Mouse (Mus musculus) limb, embryonic 14.5 days (tissue): Measurements from ENCODE around the gene Krt42. TPM values are rescaled to one million over a fixed set of nuclear protein-coding genes. Genes with fewer than 3 reads are reported as not detected.

ENCODE experiments used
- ATAC-seq: fragments of 200-750 bp; cut with Nextera tagmentation; 2 replicates; pipeline ENCODE4 v1.8.0; 2017; ENCODE audit warnings: low read depth, moderate number of reproducible peaks, moderate TSS enrichment; ENCODE audit not compliant: low FRiP score
- DNase-seq: peaks from one replicate; pipeline ENCODE4 v3.0.0-alpha.2; 2015; ENCODE audit warnings: low spot score
- H3K27ac ChIP-seq: fragments of 300-500 bp; sonication (generic); replicated peaks from 2 replicates; pipeline ENCODE4 v1.5.1; 2014; ENCODE audit warnings: low read depth, mild to moderate bottlenecking, low read length, moderate library complexity, mixed read lengths
- H3K27me3 ChIP-seq: fragments of 300-500 bp; sonication (generic); 2 replicates; pipeline ENCODE4 v1.6.1; 2014; ENCODE audit warnings: low read length, mixed read lengths; ENCODE audit not compliant: control insufficient read depth, insufficient read depth
- H3K36me3 ChIP-seq: fragments of 300-500 bp; sonication (generic); 2 replicates; pipeline ENCODE4 v1.6.1; 2014; ENCODE audit warnings: mild to moderate bottlenecking, low read length, moderate library complexity, mixed read lengths; ENCODE audit not compliant: control insufficient read depth, insufficient read depth
- H3K4me1 ChIP-seq: fragments of 300-500 bp; sonication (generic); 2 replicates; pipeline ENCODE4 v1.6.1; 2014; ENCODE audit warnings: antibody characterized with exemption, low read length, mixed read lengths; ENCODE audit not compliant: control insufficient read depth, insufficient read depth
- H3K4me2 ChIP-seq: fragments of 300-500 bp; sonication (generic); replicated peaks from 2 replicates; pipeline ENCODE4 v1.6.1; 2014; ENCODE audit warnings: low read depth, mild to moderate bottlenecking, low read length, moderate library complexity; ENCODE audit not compliant: severe bottlenecking
- H3K4me3 ChIP-seq: fragments of 300-500 bp; sonication (generic); replicated peaks from 2 replicates; pipeline ENCODE4 v1.5.1; 2014; ENCODE audit warnings: low read length
- H3K9ac ChIP-seq: fragments of 300-500 bp; sonication (generic); 2 replicates; pipeline ENCODE4 v1.6.1; 2014; ENCODE audit warnings: mild to moderate bottlenecking, low read depth, low read length, moderate library complexity; ENCODE audit not compliant: severe bottlenecking
- H3K9me3 ChIP-seq: fragments of 300-500 bp; sonication (generic); 2 replicates; pipeline ENCODE4 v1.6.1; 2016; ENCODE audit warnings: low read length; ENCODE audit not compliant: control insufficient read depth
- POLR2A ChIP-seq: fragments of 200-500 bp; IDR thresholded peaks from 2 replicates; pipeline ENCODE4 v1.8.0; 2012; ENCODE audit warnings: inconsistent platforms, mild to moderate bottlenecking, moderate library complexity, borderline replicate concordance; ENCODE audit not compliant: insufficient read depth, insufficient read length; ENCODE audit errors: extremely low read depth
- WGBS: fragments of 180-500 bp; shearing (Covaris S2); extraction: QIAGEN DNeasy Blood & Tissue Kit; methylation state at CpG from one replicate; pipeline ENCODE4 v1.1.7; 2014; 5-methylcytosine and 5-hydroxymethylcytosine counted together
- polyA plus RNA-seq, 2 experiments: library from polyadenylated mRNA; depleted of rRNA in 1 of 2; stranded (reverse) in 1 of 2; unstranded in 1 of 2; fragments of >200 nt; fragmentation: Nextera tagmentation in 1 of 2; extraction: Ambion mirVana in 1 of 2; gene quantifications; 2 replicates each; pipeline versions ENCODE4 v1.2.1 to v1.2.3; 2012 to 2014

The Krt42 gene
- polyA plus RNA-seq, 2 experiments: 0.08 TPM; not detected in 1

DNA sequence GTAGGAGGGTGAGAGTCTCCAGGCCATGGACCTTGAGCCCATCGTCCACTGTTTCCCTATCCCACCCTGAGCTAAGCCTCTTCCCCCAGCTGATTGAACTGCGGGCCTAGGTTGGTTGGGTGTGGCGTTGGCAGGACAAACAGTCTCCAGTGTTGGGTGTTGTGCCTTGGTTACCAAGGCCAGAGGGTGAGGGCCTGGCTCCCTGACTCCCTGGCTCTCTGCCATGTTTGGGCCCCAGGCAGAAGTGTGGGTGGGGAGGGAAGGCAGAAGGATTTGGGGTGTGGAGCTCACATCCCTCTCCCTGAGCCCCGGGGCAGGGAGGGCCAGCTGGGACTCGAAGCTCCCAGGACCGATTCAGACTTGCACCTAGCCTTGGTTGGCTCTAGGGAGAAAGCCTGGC is 19.3 kb upstream of the Krt42 start:
- TF ChIP-seq POLR2A: no peak
- DNase-seq (peak; percentile 39), ATAC-seq (no peak)
- Histone ChIP-seq H3K36me3 (no peaks in the 10 kb centered on the region), H3K4me3 (no peak overlapping the region), H3K4me2 (no peak overlapping the region), H3K27me3 (no peaks in the 10 kb centered on the region), H3K9me3 (no peaks in the 10 kb centered on the region), H3K27ac (peak overlapping the region; percentile 11), H3K9ac (no peak overlapping the region), H3K4me1 (peaks cover 7% of the 10 kb centered on the region; the same call in 1 of the 2 replicates)
- WGBS: 70% methylated on average over 4 of the region's 6 CpGs

DNA sequence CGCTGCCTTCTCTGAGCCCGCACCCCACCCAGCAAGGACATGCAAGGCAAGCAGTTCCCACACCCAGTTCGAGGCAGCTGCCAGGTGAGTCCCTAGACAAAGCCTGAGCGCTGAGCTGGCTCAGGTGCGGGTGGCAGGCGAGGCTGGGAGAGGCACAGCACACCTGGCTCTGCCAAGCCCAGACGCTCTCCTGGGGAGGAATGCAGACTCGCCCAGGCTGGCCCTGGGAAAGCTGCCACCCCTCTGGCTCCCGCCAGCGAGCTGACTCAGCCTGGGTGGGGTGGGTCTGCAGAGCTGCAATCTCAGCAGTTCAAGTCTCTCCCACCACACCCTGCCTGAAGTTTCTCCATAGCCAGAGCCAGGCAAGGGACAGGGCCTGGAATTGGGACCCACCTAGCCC is 17.4 kb upstream of the Krt42 start:
- H3K27ac ChIP-seq: peak overlapping the region; percentile 63
- peaks cover 7% of the 10 kb centered on the region; the same call in 1 of the 2 replicates for H3K4me1 ChIP-seq
- DNase-seq: peak; percentile 61
- WGBS: 40% methylated on average over 8 of the region's 10 CpGs
- H3K9me3 ChIP-seq: no peaks in the 10 kb centered on the region
- H3K27me3 ChIP-seq: no peaks in the 10 kb centered on the region
- no peak for TF ChIP-seq POLR2A
- no peak for ATAC-seq
- no peak overlapping the region for H3K9ac ChIP-seq
- H3K4me3 ChIP-seq: no peak overlapping the region
- no peak overlapping the region for H3K4me2 ChIP-seq
- H3K36me3 ChIP-seq: no peaks in the 10 kb centered on the region

DNA sequence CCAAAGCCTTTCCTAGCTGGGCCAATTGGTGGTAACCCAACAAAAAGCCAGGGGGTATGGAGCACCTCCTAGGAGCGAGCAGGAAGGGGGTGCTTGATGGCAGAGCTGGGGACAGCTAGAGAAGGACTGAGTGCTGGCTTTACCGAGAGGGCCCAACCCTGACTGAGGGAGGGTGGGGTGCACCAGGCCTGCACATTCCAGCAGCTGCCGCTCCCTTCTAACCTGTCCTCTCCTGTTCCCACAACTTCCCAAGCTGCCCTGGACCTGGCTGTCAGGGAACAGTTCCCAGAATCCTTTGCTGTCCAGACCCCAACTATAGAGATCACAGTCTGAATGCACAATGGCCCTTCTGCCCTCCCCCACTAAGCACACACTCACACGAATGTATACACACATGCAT is 15.3 kb upstream of the Krt42 start:
- no peak overlapping the region for H3K27ac ChIP-seq
- DNase-seq (no peak), ATAC-seq (no peak)
- 77% methylated on average over 4 of the region's 4 CpGs for WGBS
- peaks cover 3% of the 10 kb centered on the region; the same call in 1 of the 2 replicates for H3K4me1 ChIP-seq
- no peak overlapping the region for H3K9ac ChIP-seq
- H3K9me3 ChIP-seq: no peaks in the 10 kb centered on the region
- no peak overlapping the region for H3K4me2 ChIP-seq
- TF ChIP-seq POLR2A: no peak
- H3K27me3 ChIP-seq: no peaks in the 10 kb centered on the region
- H3K4me3 ChIP-seq: no peak overlapping the region
- H3K36me3 ChIP-seq: no peaks in the 10 kb centered on the region

DNA sequence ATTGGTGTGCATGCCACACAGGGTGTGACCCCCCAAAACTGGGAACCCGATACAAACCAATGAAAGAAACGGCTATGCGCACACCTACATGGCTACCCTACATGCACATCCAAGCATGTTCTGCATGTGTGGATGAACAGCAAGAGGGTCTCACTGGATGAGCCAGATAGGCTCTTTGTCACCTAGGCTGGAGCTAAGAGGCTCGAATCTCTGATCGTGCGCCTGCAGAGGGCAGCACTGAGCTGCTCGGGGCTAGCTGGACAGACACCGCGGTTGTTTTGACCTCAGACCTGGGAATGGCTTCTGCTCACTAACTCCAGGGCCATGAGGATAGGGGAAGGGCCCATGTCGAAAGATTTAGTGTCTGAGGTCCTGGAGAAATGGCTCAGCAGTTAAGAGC is 12.9 kb upstream of the Krt42 start:
- no peak for TF ChIP-seq POLR2A
- Histone ChIP-seq H3K27ac (no peak overlapping the region), H3K27me3 (no peaks in the 10 kb centered on the region), H3K4me1 (peaks cover 3% of the 10 kb centered on the region; the same call in 1 of the 2 replicates), H3K9me3 (no peaks in the 10 kb centered on the region), H3K9ac (no peak overlapping the region), H3K4me3 (no peak overlapping the region), H3K4me2 (no peak overlapping the region), H3K36me3 (no peaks in the 10 kb centered on the region)
- DNase-seq (peak; percentile 58), ATAC-seq (no peak)
- WGBS: 21% methylated on average over 10 of the region's 10 CpGs

DNA sequence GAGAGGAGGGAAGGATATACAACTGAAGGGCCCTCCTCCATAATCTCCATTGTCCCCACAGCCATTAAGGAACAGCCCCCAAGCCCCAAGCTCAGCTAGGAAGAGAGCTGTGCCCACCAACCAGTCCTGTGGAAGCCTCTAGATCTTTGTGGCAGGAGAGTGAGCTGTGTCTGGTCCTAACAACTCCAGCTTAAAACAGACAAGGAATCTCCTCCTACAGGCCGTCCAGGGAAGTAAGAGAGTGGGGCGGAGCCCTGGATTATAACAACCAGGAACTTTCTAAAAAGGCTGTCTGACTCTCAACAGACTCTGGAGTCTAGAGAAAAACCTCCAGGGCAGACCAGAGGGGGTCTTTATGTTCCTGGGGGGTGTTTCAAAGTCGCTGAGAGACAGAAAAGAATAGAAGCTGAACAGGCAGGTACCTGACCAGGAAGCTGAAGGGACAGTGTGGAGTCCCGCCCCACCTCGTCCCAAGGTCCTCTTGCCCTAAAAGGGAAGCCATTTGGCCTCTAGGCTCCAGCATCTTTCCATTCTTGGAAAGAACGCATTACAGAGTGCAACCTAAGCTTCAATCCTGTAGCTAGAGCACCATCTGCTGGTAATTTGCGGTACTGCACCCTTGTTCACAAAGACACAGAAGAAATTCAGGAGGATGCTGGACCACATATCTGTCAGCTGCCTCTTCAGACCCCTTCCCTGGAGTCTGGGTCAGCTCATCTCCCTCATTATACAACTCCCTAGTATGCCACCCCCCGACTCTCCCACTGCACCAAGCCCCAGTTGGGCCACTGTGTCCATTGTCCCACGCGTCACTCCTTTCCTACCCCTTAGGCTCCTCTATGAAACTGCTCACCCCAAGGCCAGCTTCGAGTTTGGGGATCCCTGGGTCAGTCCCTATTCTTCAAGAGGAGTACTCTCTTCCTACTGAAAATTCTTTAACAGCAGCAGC is 12.2 kb upstream of the Krt42 start:
- peak; percentile 87 for DNase-seq
- Histone ChIP-seq H3K4me2 (no peak overlapping the region), H3K36me3 (no peaks in the 10 kb centered on the region), H3K9me3 (no peaks in the 10 kb centered on the region), H3K9ac (no peak overlapping the region), H3K4me3 (no peak overlapping the region), H3K27ac (no peak overlapping the region), H3K27me3 (no peaks in the 10 kb centered on the region), H3K4me1 (0 out of 2 replicates have a peak, but pooled peaks cover under 1% of the 10 kb centered on the region)
- WGBS: 21% methylated on average over 11 of the region's 11 CpGs
- TF ChIP-seq POLR2A: no peak
- no peak; the same call in 1 of the 2 replicates for ATAC-seq
